Mouse (Mus musculus): ENCODE data around the gene Trmt112.

GRCm38 (mm10) chr19:6877965-6878364 is 31.5 kb upstream of the Trmt112 start:
- TF ChIP-seq ZC3H11A (IDR thresholded peaks at IDR 0.05; ENCODE audit: borderline replicate concordance, low read depth, low read length) = no peak
- no peak for TF ChIP-seq MAFK (IDR thresholded peaks at IDR 0.05; ENCODE audit: insufficient read depth, low read depth, low read length)
- no peak for TF ChIP-seq ZNF384 (IDR thresholded peaks at IDR 0.05; ENCODE audit: low read depth, low read length)
- no peak for TF ChIP-seq HCFC1 (IDR thresholded peaks at IDR 0.05; ENCODE audit: borderline replicate concordance, insufficient read depth, low read length)
